Mouse (Mus musculus) kidney, embryonic 16.5 days (tissue): Measurements from ENCODE around the gene Zwint. TPM values are rescaled to one million over a fixed set of nuclear protein-coding genes. Genes with fewer than 3 reads are reported as not detected.
A peak's percentile ranks its signal among the peaks of the same experiment; 100 is the strongest.

Source experiments
- ATAC-seq: fragments of 200-750 bp; cut with Nextera tagmentation; 2 replicates; pipeline ENCODE4 v1.8.0; 2017; ENCODE audit warnings: moderate TSS enrichment; ENCODE audit not compliant: low FRiP score, low TSS enrichment
- H3K27ac ChIP-seq: fragments of 300-500 bp; sonication (generic); 2 replicates; pipeline ENCODE4 v1.5.1; 2014; ENCODE audit warnings: low read length
- H3K27me3 ChIP-seq: fragments of 300-500 bp; sonication (generic); 2 replicates; pipeline ENCODE4 v1.6.1; 2014; ENCODE audit warnings: low read length, control low read depth, mixed read lengths; ENCODE audit not compliant: insufficient read depth
- H3K36me3 ChIP-seq: fragments of 300-500 bp; sonication (generic); 2 replicates; pipeline ENCODE4 v1.6.1; 2014; ENCODE audit warnings: low read length, control low read depth, mixed read lengths; ENCODE audit not compliant: insufficient read depth
- H3K4me1 ChIP-seq: fragments of 300-500 bp; sonication (generic); 2 replicates; pipeline ENCODE4 v1.6.1; 2014; ENCODE audit warnings: low read length, control low read depth, mixed read lengths; ENCODE audit not compliant: insufficient read depth
- H3K4me2 ChIP-seq: fragments of 300-500 bp; sonication (generic); replicated peaks from 2 replicates; pipeline ENCODE4 v1.6.1; 2014; ENCODE audit warnings: low read depth, low read length
- H3K4me3 ChIP-seq: fragments of 300-500 bp; sonication (generic); 2 replicates; pipeline ENCODE4 v1.5.1; 2014; ENCODE audit warnings: mild to moderate bottlenecking, low read length
- H3K9ac ChIP-seq: fragments of 300-500 bp; sonication (generic); replicated peaks from 2 replicates; pipeline ENCODE4 v1.6.1; 2014; ENCODE audit warnings: low read length
- H3K9me3 ChIP-seq: fragments of 300-500 bp; sonication (generic); 2 replicates; pipeline ENCODE4 v1.6.1; 2016; ENCODE audit warnings: low read length, control low read depth
- WGBS: fragments of 180-500 bp; shearing (Covaris S2); extraction: QIAGEN DNeasy Blood & Tissue Kit; methylation state at CpG from one replicate; pipeline ENCODE4 v1.1.7; 2014; 5-methylcytosine and 5-hydroxymethylcytosine counted together
- polyA plus RNA-seq: library from polyadenylated mRNA; unstranded; fragments of >200 nt; fragmentation: Nextera tagmentation; extraction: Ambion mirVana; gene quantifications from 2 replicates; pipeline ENCODE4 v1.2.1, GENCODE M21; 2015

Zwint gene
- 250 and 251 TPM in 2 replicates for polyA plus RNA-seq

- peak; percentile 98 for ATAC-seq
- Histone ChIP-seq H3K27me3 (no peaks in the 10 kb centered on the region), H3K4me2 (peak within 1 kb of the TSS; percentile 59), H3K9ac (peak within 1 kb of the TSS; percentile 82), H3K9me3 (no peaks in the 10 kb centered on the region), H3K36me3 (peaks cover 20% of the 10 kb centered on the region), H3K4me3 (peak within 1 kb of the TSS; percentile 88), H3K27ac (peak within 1 kb of the TSS; percentile 91), H3K4me1 (peaks cover 15% of the 10 kb centered on the region)
- WGBS, result 3% methylated on average over 36 of the region's 36 CpGs
Observed at GRCm38 (mm10) chr10:72654270-72655016, at the start of gene Zwint. Zwint (plus strand) TSS chr10:72654845.

- H3K4me2 ChIP-seq, result no peak overlapping the region
- ATAC-seq, result no peak
- H3K9me3 ChIP-seq, result no peaks in the 10 kb centered on the region
- H3K27ac ChIP-seq, result no peak overlapping the region
- no peak overlapping the region for H3K9ac ChIP-seq
- no peaks in the 10 kb centered on the region for H3K27me3 ChIP-seq
- WGBS, result 77% methylated on average over 5 of the region's 5 CpGs
- H3K4me3 ChIP-seq, result no peak overlapping the region
- H3K36me3 ChIP-seq, result no peaks in the 10 kb centered on the region
- no peaks in the 10 kb centered on the region for H3K4me1 ChIP-seq
Observed at GRCm38 (mm10) chr10:72613125-72613915, 41.3 kb upstream of the Zwint start.

- Histone ChIP-seq H3K9ac (no peak overlapping the region), H3K36me3 (no peaks in the 10 kb centered on the region), H3K4me2 (no peak overlapping the region), H3K4me3 (no peak overlapping the region), H3K9me3 (no peaks in the 10 kb centered on the region), H3K27me3 (no peaks in the 10 kb centered on the region), H3K27ac (no peak overlapping the region), H3K4me1 (no peaks in the 10 kb centered on the region)
- ATAC-seq, result no peak
- 73% methylated on average over 2 of the region's 2 CpGs for WGBS
Observed at GRCm38 (mm10) chr10:72616153-72616552, 38.5 kb upstream of the Zwint start.

GRCm38 (mm10) chr10:72620527-72620926, 34.1 kb upstream of the Zwint start:
- 46% methylated on average over 2 of the region's 2 CpGs for WGBS
- no peak overlapping the region for H3K4me2 ChIP-seq
- no peaks in the 10 kb centered on the region for H3K4me1 ChIP-seq
- no peak overlapping the region for H3K9ac ChIP-seq
- no peak for ATAC-seq
- H3K27ac ChIP-seq, result no peak overlapping the region
- H3K4me3 ChIP-seq, result no peak overlapping the region
- H3K27me3 ChIP-seq, result no peaks in the 10 kb centered on the region
- H3K36me3 ChIP-seq, result no peaks in the 10 kb centered on the region
- H3K9me3 ChIP-seq, result no peaks in the 10 kb centered on the region

- no peak overlapping the region for H3K4me3 ChIP-seq
- no peaks in the 10 kb centered on the region for H3K9me3 ChIP-seq
- 47% methylated on average over 8 of the region's 8 CpGs for WGBS
- H3K4me2 ChIP-seq, result no peak overlapping the region
- no peak overlapping the region for H3K27ac ChIP-seq
- no peak overlapping the region for H3K9ac ChIP-seq
- H3K36me3 ChIP-seq, result no peaks in the 10 kb centered on the region
- H3K27me3 ChIP-seq, result no peaks in the 10 kb centered on the region
- no peak for ATAC-seq
- H3K4me1 ChIP-seq, result no peaks in the 10 kb centered on the region
Observed at GRCm38 (mm10) chr10:72623561-72623960, 31.1 kb upstream of the Zwint start.

- Histone ChIP-seq H3K27me3 (no peaks in the 10 kb centered on the region), H3K4me1 (0 out of 2 replicates have a peak, but pooled peaks cover 2% of the 10 kb centered on the region), H3K9me3 (no peaks in the 10 kb centered on the region), H3K27ac (no peak overlapping the region), H3K4me3 (no peak overlapping the region), H3K36me3 (no peaks in the 10 kb centered on the region), H3K9ac (no peak overlapping the region), H3K4me2 (no peak overlapping the region)
- ATAC-seq, result no peak
- 23% methylated on average over 5 of the region's 5 CpGs for WGBS
Observed at GRCm38 (mm10) chr10:72634125-72634524, 20.5 kb upstream of the Zwint start.

- Histone ChIP-seq H3K36me3 (no peaks in the 10 kb centered on the region), H3K4me3 (no peak overlapping the region), H3K4me1 (peaks cover 10% of the 10 kb centered on the region), H3K9me3 (no peaks in the 10 kb centered on the region), H3K27me3 (no peaks in the 10 kb centered on the region), H3K9ac (no peak overlapping the region), H3K4me2 (no peak overlapping the region), H3K27ac (no peak overlapping the region)
- WGBS, result 55% methylated on average over 6 of the region's 6 CpGs
- no peak for ATAC-seq
Observed at GRCm38 (mm10) chr10:72650867-72651266, 3.8 kb upstream of the Zwint start.

- 50% methylated on average over 2 of the region's 2 CpGs for WGBS
- no peak for ATAC-seq
- peak overlapping the region; percentile 59; the same call in 1 of the 2 replicates for H3K4me2 ChIP-seq
- H3K27me3 ChIP-seq, result no peaks in the 10 kb centered on the region
- H3K36me3 ChIP-seq, result peaks cover 15% of the 10 kb centered on the region
- no peak overlapping the region for H3K4me3 ChIP-seq
- H3K9ac ChIP-seq, result peak overlapping the region; percentile 68; the same call in 1 of the 2 replicates
- no peaks in the 10 kb centered on the region for H3K9me3 ChIP-seq
- H3K4me1 ChIP-seq, result peaks cover 15% of the 10 kb centered on the region
- peak overlapping the region; percentile 90 for H3K27ac ChIP-seq
Observed at GRCm38 (mm10) chr10:72653797-72654196, 848 bp upstream of the Zwint start.

- Histone ChIP-seq H3K4me3 (peak overlapping the region; percentile 88), H3K9ac (peak overlapping the region; percentile 82), H3K4me1 (peaks cover 15% of the 10 kb centered on the region), H3K27ac (peak overlapping the region; percentile 91), H3K36me3 (peaks cover 24% of the 10 kb centered on the region), H3K27me3 (no peaks in the 10 kb centered on the region), H3K9me3 (no peaks in the 10 kb centered on the region), H3K4me2 (peak overlapping the region; percentile 59)
- WGBS, result under 1% methylated on average over 15 of the region's 15 CpGs
- ATAC-seq, result peak; percentile 77
Observed at GRCm38 (mm10) chr10:72655017-72655509, 418 bp downstream of the Zwint start.
